Mouse (Mus musculus) adrenal gland, postnatal 4 days (tissue): ENCODE measurements around the gene Erap1. TPM values are rescaled to one million over a fixed set of nuclear protein-coding genes. Genes with fewer than 3 reads are reported as not detected.
A peak's percentile ranks its signal among the peaks of the same experiment; 100 is the strongest.
"Not testable (repeated sequence)": the region's sequence is repeated elsewhere in the genome, so short reads cannot be mapped to it uniquely, and the experiment has no call there.

Source experiments
- DNase-seq, 2 experiments: peaks; one replicate each; pipeline ENCODE4 v3.0.0; 2021 to 2022; ENCODE audit warnings: low spot score in 2 of 2, mixed read lengths in 2 of 2
- long read RNA-seq, 2 experiments: library from polyadenylated mRNA; stranded (forward); transcript quantifications; one replicate each; pipeline ENCODE4 v2.0.0; 2021
- total RNA-seq, 2 experiments: library from RNA; stranded (reverse); gene quantifications; 2 replicates each; pipeline ENCODE4 v1.2.3; 2021

Gene Erap1
- 10 to 100 TPM; 69.9 to 71.8 TPM for total RNA-seq
- long read RNA-seq, experiment 1, full-length matches to known transcripts, result 7 of 12 reads
- long read RNA-seq, experiment 1, partial matches to known transcripts, result 5 of 12 reads
- long read RNA-seq, experiment 1, other reads (novel, unspliced or antisense), result 0 of 12 reads
- long read RNA-seq, experiment 2, full-length matches to known transcripts, result 19 of 34 reads
- long read RNA-seq, experiment 2, partial matches to known transcripts, result 7 of 34 reads
- long read RNA-seq, experiment 2, other reads (novel, unspliced or antisense), result 8 of 34 reads

DNA sequence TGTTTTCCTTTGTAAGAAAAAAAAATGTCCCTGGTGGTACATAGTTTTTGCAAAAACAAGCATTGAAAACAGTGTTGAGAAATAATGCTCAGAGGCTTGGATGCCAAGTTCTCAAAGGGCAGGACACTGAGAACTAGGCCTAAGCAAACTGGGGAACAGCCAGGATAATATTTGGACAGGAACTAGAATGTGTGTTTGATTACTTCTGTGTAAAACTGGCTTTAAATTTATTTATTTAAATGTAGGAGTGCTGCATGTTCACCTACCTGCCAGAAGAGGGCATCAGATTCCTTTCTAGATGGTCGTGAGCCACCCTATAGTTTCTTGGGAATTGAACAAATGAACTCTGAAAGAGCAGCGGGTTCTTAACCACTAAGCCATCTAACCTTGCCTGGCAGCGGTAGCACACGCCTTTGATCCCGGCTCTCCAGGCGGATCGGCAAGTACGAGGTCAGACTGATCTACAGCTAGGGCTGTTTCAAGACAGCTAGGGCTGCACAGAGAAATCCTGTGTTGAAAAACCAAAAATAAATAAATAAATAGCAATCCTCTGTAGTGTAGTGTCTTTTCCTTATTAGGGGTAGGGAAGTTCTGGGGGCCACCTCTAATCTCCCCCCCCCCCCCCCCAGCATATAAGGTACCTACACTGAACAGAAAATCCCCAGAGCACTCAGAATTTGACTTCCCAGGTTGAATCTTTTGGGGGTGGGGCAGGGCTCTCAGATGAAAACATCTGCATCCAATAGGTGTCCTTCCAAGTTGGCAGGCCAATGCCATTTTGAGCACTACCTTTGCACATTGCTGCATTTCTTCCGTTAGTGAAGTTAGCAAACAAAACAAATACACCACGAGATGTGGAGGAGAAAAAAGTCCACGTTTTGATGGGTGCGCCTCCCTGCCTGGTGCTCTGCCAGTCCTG, at the start of gene Erap1:
TSS of gene Erap1 (plus strand) at position 776 of the 919 bp plus-strand sequence.
- peak in 1 of 2 experiments; percentile 8 for DNase-seq

DNA sequence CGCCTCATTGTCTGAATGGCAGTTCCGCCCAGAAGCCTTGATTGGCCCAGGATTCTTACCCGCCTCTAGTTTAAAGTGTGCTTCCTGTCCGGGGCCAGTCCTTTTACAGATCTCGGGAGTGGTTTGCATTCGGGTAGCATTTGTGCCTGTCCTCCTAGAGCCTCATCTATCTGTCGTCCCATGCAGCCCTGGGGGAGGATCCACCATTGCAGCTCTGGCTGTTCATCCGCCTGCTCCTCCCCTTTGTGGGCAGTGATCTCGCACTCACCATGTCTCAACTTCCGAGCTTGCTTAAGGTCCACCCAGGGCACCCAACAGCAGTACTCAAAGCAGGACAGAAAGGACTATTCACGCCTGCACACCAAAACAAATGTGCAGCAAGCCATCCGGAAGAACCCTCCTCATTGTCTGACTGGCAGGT, 48.0 kb upstream of the Erap1 start:
- DNase-seq, result not testable (repeated sequence)

DNA sequence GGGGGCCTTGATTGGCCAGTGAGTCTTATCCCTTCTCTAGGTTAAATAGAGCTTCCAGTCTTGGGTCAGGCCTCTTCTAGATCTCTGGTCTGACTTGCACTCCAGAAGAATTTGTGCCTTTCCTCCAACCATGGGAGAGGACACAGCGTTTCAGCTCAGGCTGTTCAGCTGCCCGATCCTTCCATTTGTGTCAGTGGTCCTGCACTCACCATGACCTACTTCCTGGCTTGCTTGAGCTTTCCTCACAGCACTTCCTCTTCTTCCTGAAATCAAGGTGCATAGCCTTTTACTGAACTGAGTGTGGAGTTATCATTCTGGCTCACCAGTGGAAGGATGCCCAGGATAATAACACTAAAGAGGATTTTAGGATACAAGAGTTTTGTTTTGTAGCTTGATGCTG, 47.5 kb upstream of the Erap1 start:
- not testable (repeated sequence) for DNase-seq

- DNase-seq, result not testable (repeated sequence)
These were observed 42.3 kb upstream of the Erap1 start for GRCm38 (mm10) chr13:74597022-74597421.

GRCm38 (mm10) chr13:74601776-74602175, 37.6 kb upstream of the Erap1 start:
- not testable (repeated sequence) for DNase-seq

DNA sequence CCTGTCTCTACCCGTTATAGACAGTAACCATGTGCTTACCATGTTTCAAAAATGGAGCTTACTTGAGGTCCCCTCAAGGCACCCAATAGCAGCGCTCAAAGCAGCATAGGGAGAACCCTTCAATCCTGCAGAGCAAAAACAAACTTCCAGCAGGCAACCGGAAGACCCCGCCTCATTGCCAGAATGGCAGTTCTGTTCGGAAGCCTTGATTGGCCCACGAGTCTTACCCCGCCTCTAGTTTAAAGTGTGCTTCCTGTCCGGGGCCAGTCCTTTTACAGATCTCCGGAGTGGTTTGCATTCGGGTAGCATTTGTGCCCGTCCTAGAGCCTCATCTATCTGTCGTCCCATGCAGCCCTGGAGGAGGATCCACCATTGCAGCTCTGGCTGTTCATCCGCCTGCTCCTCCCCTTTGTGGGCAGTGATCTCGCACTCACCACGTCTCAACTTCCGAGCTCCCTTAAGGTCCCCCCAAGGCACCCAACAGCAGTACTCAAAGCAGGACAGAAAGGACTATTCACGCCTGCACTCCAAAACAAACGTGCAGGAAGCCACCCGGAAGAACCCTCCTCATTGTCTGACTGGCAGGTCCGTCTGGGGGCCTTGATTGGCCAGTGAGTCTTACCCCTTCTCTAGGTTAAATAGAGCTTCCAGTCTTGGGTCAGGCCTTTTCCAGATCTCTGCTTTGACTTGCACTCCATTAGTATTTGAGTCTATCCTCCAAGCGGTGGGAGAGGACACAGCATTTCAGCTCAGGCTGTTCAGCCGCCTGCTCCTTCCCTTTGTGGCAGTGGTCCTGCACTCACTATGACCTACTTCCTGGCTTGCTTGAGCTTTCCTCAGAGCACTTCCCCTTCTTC, 22.0 kb upstream of the Erap1 start:
- peak; percentile 44 to 64 for DNase-seq

DNA sequence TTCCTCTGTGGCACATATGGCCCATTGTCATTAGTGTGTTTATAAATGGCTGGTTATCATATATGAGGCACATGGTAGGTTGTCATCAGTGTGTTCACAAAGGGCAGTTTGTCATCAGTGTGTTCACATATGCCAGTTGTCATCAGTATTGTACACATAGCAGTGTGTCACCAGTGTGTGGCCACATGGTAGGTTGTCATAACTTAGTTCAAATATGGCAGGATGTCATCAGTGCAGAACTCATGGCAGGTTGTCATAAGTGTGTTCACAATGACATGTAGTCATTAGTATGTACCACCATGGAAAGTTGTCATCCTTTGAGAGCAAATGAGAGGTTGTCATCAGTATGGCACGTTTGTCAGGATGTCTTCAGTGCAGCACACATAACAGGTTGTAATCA, 7.0 kb upstream of the Erap1 start:
- no peak for DNase-seq

- DNase-seq, result no peak
These were observed 6.5 kb upstream of the Erap1 start for GRCm38 (mm10) chr13:74632857-74633256.

- DNase-seq, result peak; percentile 68 to 78
These were observed 549 bp downstream of the Erap1 start for GRCm38 (mm10) chr13:74639712-74640522.

GRCm38 (mm10) chr13:74640523-74640920, 1.2 kb downstream of the Erap1 start:
- DNase-seq, result not testable (repeated sequence)

GRCm38 (mm10) chr13:74695497-74696193, 56.3 kb downstream of the Erap1 start:
- DNase-seq, result no peak

GRCm38 (mm10) chr13:74696225-74696624, 56.9 kb downstream of the Erap1 start:
- DNase-seq, result no peak

GRCm38 (mm10) chr13:74719002-74719401, 79.6 kb downstream of the Erap1 start:
- DNase-seq, result no peak

GRCm38 (mm10) chr13:74733726-74734125, 94.4 kb downstream of the Erap1 start:
- DNase-seq, result no peak

GRCm38 (mm10) chr13:74735834-74736233, 96.5 kb downstream of the Erap1 start:
- no peak for DNase-seq

- no peak for DNase-seq
These were observed 97.0 kb downstream of the Erap1 start for GRCm38 (mm10) chr13:74736396-74736795.
